Mouse (Mus musculus) lung, postnatal 0 days (tissue): ENCODE measurements around the gene Marcks. TPM values are rescaled to one million over a fixed set of nuclear protein-coding genes. Genes with fewer than 3 reads are reported as not detected.
A peak's percentile ranks its signal among the peaks of the same experiment; 100 is the strongest.

Source experiments
- ATAC-seq: fragments of 200-750 bp; cut with Nextera tagmentation; 2 replicates; pipeline ENCODE4 v1.8.0; 2017; ENCODE audit warnings: moderate library complexity
- DNase-seq: peaks from one replicate; pipeline ENCODE4 v3.0.0-alpha.2; 2016; ENCODE audit warnings: low spot score
- H3K27ac ChIP-seq: fragments of 300-500 bp; sonication (generic); 2 replicates; pipeline ENCODE4 v1.5.1; 2014; ENCODE audit warnings: antibody characterized with exemption, mild to moderate bottlenecking, low read length, mixed read lengths
- H3K27me3 ChIP-seq: fragments of 300-500 bp; sonication (generic); replicated peaks from 2 replicates; pipeline ENCODE4 v1.6.1; 2014; ENCODE audit warnings: low read length, mixed read lengths; ENCODE audit not compliant: insufficient read depth
- H3K36me3 ChIP-seq: fragments of 300-500 bp; sonication (generic); 2 replicates; pipeline ENCODE4 v1.6.1; 2014; ENCODE audit warnings: low read length, mixed read lengths; ENCODE audit not compliant: insufficient read depth
- H3K4me1 ChIP-seq: fragments of 300-500 bp; sonication (generic); 2 replicates; pipeline ENCODE4 v1.6.1; 2014; ENCODE audit warnings: antibody characterized with exemption, low read depth, low read length, mixed read lengths; ENCODE audit not compliant: insufficient read depth
- H3K4me2 ChIP-seq: fragments of 300-500 bp; sonication (generic); replicated peaks from 2 replicates; pipeline ENCODE4 v1.6.1; 2014; ENCODE audit warnings: low read depth, mild to moderate bottlenecking, low read length, moderate library complexity, mixed read lengths
- H3K4me3 ChIP-seq: fragments of 300-500 bp; sonication (generic); 2 replicates; pipeline ENCODE4 v1.5.1; 2014; ENCODE audit warnings: low read depth, low read length
- H3K9ac ChIP-seq: fragments of 300-500 bp; sonication (generic); replicated peaks from 2 replicates; pipeline ENCODE4 v1.6.1; 2014; ENCODE audit warnings: low read depth, mild to moderate bottlenecking
- H3K9me3 ChIP-seq: fragments of 300-500 bp; sonication (generic); 2 replicates; pipeline ENCODE4 v1.6.1; 2016; ENCODE audit warnings: low read length, mixed read lengths
- CTCF ChIP-seq: IDR thresholded peaks from 2 replicates; pipeline ENCODE4 v1.5.1; 2016; ENCODE audit warnings: antibody characterized with exemption, mild to moderate bottlenecking
- EP300 ChIP-seq: IDR thresholded peaks from 2 replicates; pipeline ENCODE4 v1.6.1; 2016; ENCODE audit warnings: antibody characterized with exemption, mild to moderate bottlenecking, control low read depth
- WGBS: fragments of 180-500 bp; shearing (Covaris S2); extraction: QIAGEN DNeasy Blood & Tissue Kit; methylation state at CpG from one replicate; pipeline ENCODE4 v1.1.7; 2014; 5-methylcytosine and 5-hydroxymethylcytosine counted together
- polyA plus RNA-seq: library from polyadenylated mRNA; unstranded; fragments of >200 nt; fragmentation: Nextera tagmentation; extraction: Ambion mirVana; gene quantifications from 2 replicates; pipeline ENCODE4 v1.2.1, GENCODE M21; 2015

Marcks gene
- polyA plus RNA-seq, 1 experiment from 2014 or later = 106 TPM

GRCm38 (mm10) chr10:37137531-37138310, 999 bp downstream of the Marcks start:
- Histone ChIP-seq H3K4me2 (peak overlapping the region; percentile 83), H3K27me3 (no peaks in the 10 kb centered on the region), H3K4me3 (peak overlapping the region; percentile 76), H3K4me1 (no peaks in the 10 kb centered on the region; the same call in 1 of the 2 replicates), H3K36me3 (no peaks in the 10 kb centered on the region), H3K9ac (peak overlapping the region; percentile 96), H3K27ac (peak overlapping the region; percentile 98), H3K9me3 (no peaks in the 10 kb centered on the region)
- under 1% methylated on average over 24 of the region's 24 CpGs for WGBS
- TF ChIP-seq EP300 = no peak
- no peak for TF ChIP-seq CTCF
- DNase-seq (peak; percentile 78), ATAC-seq (no peak)

- H3K9ac ChIP-seq = peak overlapping the region; percentile 96
- no peaks in the 10 kb centered on the region for H3K9me3 ChIP-seq
- no peaks in the 10 kb centered on the region for H3K36me3 ChIP-seq
- H3K4me2 ChIP-seq = peak overlapping the region; percentile 83
- peak overlapping the region; percentile 98 for H3K27ac ChIP-seq
- no peaks in the 10 kb centered on the region; the same call in 1 of the 2 replicates for H3K4me1 ChIP-seq
- no peaks in the 10 kb centered on the region for H3K27me3 ChIP-seq
- ATAC-seq (peak; percentile 79), DNase-seq (peak; percentile 94)
- H3K4me3 ChIP-seq = peak overlapping the region; percentile 76
- under 1% methylated on average over 32 of the region's 49 CpGs for WGBS
- TF ChIP-seq EP300 (no peak), CTCF (peak; percentile 81)
Measured at GRCm38 (mm10) chr10:37136981-37137518, 1.7 kb downstream of the Marcks start.

- no peaks in the 10 kb centered on the region for H3K36me3 ChIP-seq
- H3K9me3 ChIP-seq = no peaks in the 10 kb centered on the region
- no peaks in the 10 kb centered on the region; the same call in 1 of the 2 replicates for H3K4me1 ChIP-seq
- H3K4me3 ChIP-seq = peak overlapping the region; percentile 76
- WGBS = under 1% methylated on average over 55 of the region's 99 CpGs
- TF ChIP-seq CTCF = peak; percentile 9; the same call in 1 of the 2 replicates
- no peak for TF ChIP-seq EP300
- H3K27ac ChIP-seq = peak overlapping the region; percentile 98
- H3K4me2 ChIP-seq = peak overlapping the region; percentile 83
- ATAC-seq = peak; percentile 7
- no peaks in the 10 kb centered on the region for H3K27me3 ChIP-seq
- DNase-seq = peak; percentile 70
- peak overlapping the region; percentile 96 for H3K9ac ChIP-seq
Measured at GRCm38 (mm10) chr10:37135951-37136751, 2.6 kb downstream of the Marcks start.

GRCm38 (mm10) chr10:37133876-37134708, 4.6 kb downstream of the Marcks start:
- no peak overlapping the region for H3K4me3 ChIP-seq
- no peaks in the 10 kb centered on the region for H3K36me3 ChIP-seq
- WGBS = 71% methylated on average over 4 of the region's 4 CpGs
- TF ChIP-seq CTCF (no peak), EP300 (no peak)
- no peaks in the 10 kb centered on the region for H3K9me3 ChIP-seq
- DNase-seq = no peak
- no peaks in the 10 kb centered on the region; the same call in 1 of the 2 replicates for H3K4me1 ChIP-seq
- H3K9ac ChIP-seq = no peak overlapping the region; the same call in 1 of the 2 replicates
- H3K4me2 ChIP-seq = peak overlapping the region; percentile 3; the same call in 1 of the 2 replicates
- H3K27ac ChIP-seq = no peak overlapping the region
- no peaks in the 10 kb centered on the region for H3K27me3 ChIP-seq
- no peak for ATAC-seq

GRCm38 (mm10) chr10:37132671-37133070, 6.0 kb downstream of the Marcks start:
- Histone ChIP-seq H3K4me1 (no peaks in the 10 kb centered on the region; the same call in 1 of the 2 replicates), H3K4me2 (no peak overlapping the region), H3K9ac (no peak overlapping the region), H3K36me3 (no peaks in the 10 kb centered on the region), H3K27ac (no peak overlapping the region), H3K4me3 (no peak overlapping the region), H3K9me3 (no peaks in the 10 kb centered on the region), H3K27me3 (no peaks in the 10 kb centered on the region)
- no peak for TF ChIP-seq EP300
- TF ChIP-seq CTCF = no peak
- WGBS = 97% methylated on average over 4 of the region's 4 CpGs
- ATAC-seq (no peak), DNase-seq (no peak)
